Comparison of ENCODE assay signal across 11 mouse cellular contexts in the genomic region with DNA sequence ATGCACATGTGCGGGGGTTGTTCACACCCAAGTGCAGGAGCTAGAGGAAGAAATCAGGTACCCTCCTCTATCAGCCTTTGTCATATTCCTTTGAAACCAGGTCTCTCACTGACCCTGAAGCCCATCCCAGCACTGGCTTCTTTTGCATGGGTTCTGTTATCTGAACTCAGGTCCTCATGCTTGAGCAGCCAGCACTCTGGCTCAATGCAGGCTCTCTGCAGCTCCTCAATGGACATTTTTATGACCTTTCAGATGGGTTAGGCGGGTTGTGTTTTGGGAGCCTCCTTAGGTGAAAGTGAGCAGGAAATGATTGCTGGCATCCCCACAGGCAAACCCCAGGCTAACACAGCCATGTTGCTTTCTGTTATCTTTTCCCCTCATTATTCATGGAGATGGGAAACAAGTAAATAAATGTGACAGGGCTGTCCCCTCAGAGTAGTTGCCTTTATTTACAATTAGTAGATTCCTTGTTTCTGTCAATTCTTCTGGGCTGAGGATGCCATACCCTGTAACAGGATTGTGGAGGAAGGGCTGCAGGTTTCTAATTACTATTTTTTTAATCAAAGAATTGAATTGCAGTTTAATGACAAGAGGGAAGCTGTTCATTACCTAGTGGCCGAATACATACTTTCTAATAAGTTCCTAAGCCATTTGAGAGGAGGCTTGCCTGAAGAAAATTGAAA.
DNase-seq lines count a peak whose midpoint lies in the region; ATAC-seq lines count a peak whose summit lies in the region.
"Had no signal": no experiment of that assay in that cellular context is flagged by ENCODE, and none has a peak within 500 bp of the region (broad histone marks: within the 10 kb centered on the region; RNA-seq: fewer than 3 reads in every experiment).

No protein-coding gene starts in this region.

- H3K27me3 ChIP-seq in neural tube, embryonic 11.5 days (ENCODE audit: control insufficient read depth, insufficient read depth, low read length), result no peaks in the 10 kb centered on the region
- peaks cover 20% of the 10 kb centered on the region for H3K27me3 ChIP-seq in forebrain, embryonic 12.5 days
- H3K27me3 ChIP-seq in hindbrain, embryonic 15.5 days, result no peaks in the 10 kb centered on the region
- H3K27me3 ChIP-seq in neural tube, embryonic 14.5 days (ENCODE audit: control insufficient read depth, insufficient read depth, low read length), result no peaks in the 10 kb centered on the region
- H3K27me3 ChIP-seq: intestine, embryonic 15.5 days had no signal

- peak; percentile 12 for DNase-seq in neural tube, embryonic 11.5 days (ENCODE audit: low spot score)
- no peak for DNase-seq in neural tube, embryonic 10.5 days (ENCODE audit: extremely low spot score, low spot score)
- no peak for DNase-seq in gastrocnemius, postnatal 14 days
- no peak for DNase-seq in cerebellum, adult 11 months
- no peak for DNase-seq in urinary bladder, postnatal 25 days (ENCODE audit: low spot score)
- DNase-seq: heart, adult 2 months; right cerebral cortex, postnatal 25 days had no signal

- no peaks in the 10 kb centered on the region for H3K9me3 ChIP-seq in neural tube, embryonic 11.5 days (ENCODE audit: control insufficient read depth, low read length)
- H3K9me3 ChIP-seq in forebrain, embryonic 12.5 days, result no peaks in the 10 kb centered on the region
- H3K9me3 ChIP-seq in hindbrain, embryonic 15.5 days, result no peaks in the 10 kb centered on the region
- H3K9me3 ChIP-seq in neural tube, embryonic 14.5 days (ENCODE audit: control insufficient read depth, low read length), result no peaks in the 10 kb centered on the region
- H3K9me3 ChIP-seq: intestine, embryonic 15.5 days had no signal

- H3K36me3 ChIP-seq in neural tube, embryonic 11.5 days (ENCODE audit: control insufficient read depth, insufficient read depth, low read length), result no peaks in the 10 kb centered on the region
- H3K36me3 ChIP-seq in forebrain, embryonic 12.5 days (replicated peaks), result no peaks in the 10 kb centered on the region
- H3K36me3 ChIP-seq in hindbrain, embryonic 15.5 days, result no peaks in the 10 kb centered on the region
- H3K36me3 ChIP-seq in neural tube, embryonic 14.5 days (ENCODE audit: control insufficient read depth, insufficient read depth, low read length), result no peaks in the 10 kb centered on the region
- H3K36me3 ChIP-seq: intestine, embryonic 15.5 days had no signal

- H3K9ac ChIP-seq in neural tube, embryonic 11.5 days (ENCODE audit: low read length), result no peak overlapping the region
- no peak overlapping the region for H3K9ac ChIP-seq in forebrain, embryonic 12.5 days
- no peak overlapping the region for H3K9ac ChIP-seq in hindbrain, embryonic 15.5 days
- no peak overlapping the region for H3K9ac ChIP-seq in neural tube, embryonic 14.5 days (replicated peaks; ENCODE audit: low read depth, low read length)
- H3K9ac ChIP-seq: intestine, embryonic 15.5 days had no signal

- H3K4me2 ChIP-seq in neural tube, embryonic 11.5 days (ENCODE audit: low read depth), result no peak overlapping the region; the same call in 1 of the 2 replicates
- peak overlapping the region; percentile 22 for H3K4me2 ChIP-seq in forebrain, embryonic 12.5 days
- 0 out of 2 replicates have a peak overlapping the region, but pooled peaks have one; percentile 21 for H3K4me2 ChIP-seq in hindbrain, embryonic 15.5 days
- no peak overlapping the region for H3K4me2 ChIP-seq in neural tube, embryonic 14.5 days (ENCODE audit: low read depth, low read length)
- H3K4me2 ChIP-seq: intestine, embryonic 15.5 days had no signal

- ATAC-seq in neural tube, embryonic 11.5 days (ENCODE audit: insufficient read depth, low FRiP score, low TSS enrichment), result peak; percentile 26; the same call in 1 of the 2 replicates
- peak; percentile 28 for ATAC-seq in forebrain, embryonic 12.5 days (ENCODE audit: low FRiP score)
- ATAC-seq in hindbrain, embryonic 15.5 days (ENCODE audit: low FRiP score, low read depth), result peak; percentile 40; the same call in 1 of the 2 replicates
- peak; percentile 22; the same call in 1 of the 2 replicates for ATAC-seq in neural tube, embryonic 14.5 days (ENCODE audit: low read depth)
- ATAC-seq: intestine, embryonic 15.5 days had no signal

- H3K4me3 ChIP-seq in neural tube, embryonic 11.5 days (ENCODE audit: low read depth, low read length), result no peak overlapping the region
- H3K4me3 ChIP-seq in forebrain, embryonic 12.5 days (replicated peaks), result no peak overlapping the region
- no peak overlapping the region for H3K4me3 ChIP-seq in hindbrain, embryonic 15.5 days
- no peak overlapping the region for H3K4me3 ChIP-seq in neural tube, embryonic 14.5 days (ENCODE audit: low read depth, low read length)
- H3K4me3 ChIP-seq: heart, adult 2 months; intestine, embryonic 15.5 days had no signal

- H3K27ac ChIP-seq in neural tube, embryonic 11.5 days (ENCODE audit: low read depth, low read length), result peak overlapping the region; percentile 42; the same call in 1 of the 2 replicates
- peak overlapping the region; percentile 91 for H3K27ac ChIP-seq in forebrain, embryonic 12.5 days
- H3K27ac ChIP-seq in hindbrain, embryonic 15.5 days (replicated peaks), result peak overlapping the region; percentile 75
- H3K27ac ChIP-seq in neural tube, embryonic 14.5 days (ENCODE audit: low read depth, low read length), result peak overlapping the region; percentile 71
- H3K27ac ChIP-seq: heart, adult 2 months; intestine, embryonic 15.5 days had no signal

- H3K4me1 ChIP-seq in neural tube, embryonic 11.5 days (ENCODE audit: control insufficient read depth, insufficient read depth, low read length), result no peaks in the 10 kb centered on the region; the same call in none of the 2 replicates
- peaks cover 17% of the 10 kb centered on the region for H3K4me1 ChIP-seq in forebrain, embryonic 12.5 days
- H3K4me1 ChIP-seq in hindbrain, embryonic 15.5 days (replicated peaks), result peaks cover 18% of the 10 kb centered on the region; the same call in 1 of the 2 replicates
- H3K4me1 ChIP-seq in neural tube, embryonic 14.5 days (ENCODE audit: control insufficient read depth, insufficient read depth, low read length), result no peaks in the 10 kb centered on the region
- H3K4me1 ChIP-seq: intestine, embryonic 15.5 days had no signal

- 34% methylated on average over 3 of the region's 3 CpGs for WGBS in neural tube, embryonic 11.5 days
- 35% methylated on average over 3 of the region's 3 CpGs for WGBS in forebrain, embryonic 12.5 days
- 40% methylated on average over 3 of the region's 3 CpGs for WGBS in hindbrain, embryonic 15.5 days
- 37% methylated on average over 3 of the region's 3 CpGs for WGBS in neural tube, embryonic 14.5 days

- intact Hi-C loops in gastrocnemius, postnatal 14 days (cut with DNase I; ENCODE audit: low total_unique reads), result no loop called here

Comparison
In these comparisons a context has a peak if more than half of its experiments do, and no peak if none do; other contexts are left out.
1. H3K4me2 ChIP-seq: peak in forebrain, embryonic 12.5 days (single experiment) and hindbrain, embryonic 15.5 days (single experiment); none in neural tube, embryonic 11.5 days (single experiment) and neural tube, embryonic 14.5 days (single experiment).
2. Peak in every context shown above with its lines, with median percentiles within 50 percentile points of each other: ATAC-seq and H3K27ac ChIP-seq.